Mouse (Mus musculus) CD8-positive naive resting alpha-beta T cell, adult 57 days (primary cell): Measurements from ENCODE around the gene Pml. TPM values are rescaled to one million over a fixed set of nuclear protein-coding genes. Genes with fewer than 3 reads are reported as not detected.

Experiments used
- total RNA-seq: library from RNA; stranded (reverse); gene quantifications from one replicate; pipeline ENCODE4 v1.2.4, GENCODE M21; 2023

Gene Pml
- total RNA-seq: 102 TPM

GRCm38 (mm10) chr9:58249592-58250192 lies at the start of gene Pml:
TSS of gene Pml (minus strand) at chr9:58249786.

GRCm38 (mm10) chr9:58253033-58253804 lies 3.6 kb upstream of the Pml start, which contains the start of gene Stoml1:
TSS of gene Stoml1 (plus strand) at chr9:58253164.

GRCm38 (mm10) chr9:58203516-58204447 lies 45.8 kb downstream of the Pml start, which contains the start of the genes Islr and Islr2:
TSS of gene Islr (minus strand) at chr9:58204306.
TSS of gene Islr2 (minus strand) at chr9:58204319.

Other genes with a start within 250 kb of the Pml start
- gene Cyp11a1, start 243.4 kb downstream of the Pml start, total RNA-seq: 0.18 TPM
- gene Stra6, start 186.0 kb downstream of the Pml start, total RNA-seq: not detected
- gene Ccdc33, start 131.0 kb downstream of the Pml start, total RNA-seq: not detected
- gene Islr, start 45.5 kb downstream of the Pml start, total RNA-seq: 0.55 TPM
- gene Islr2, start 45.5 kb downstream of the Pml start, total RNA-seq: 1.3 TPM
- 39.1 TPM for gene Stoml1, start 3.4 kb upstream of the Pml start, total RNA-seq
- not detected for gene Loxl1, start 63.4 kb upstream of the Pml start, total RNA-seq
- gene Tbc1d21, start 120.7 kb upstream of the Pml start, total RNA-seq: not detected
- not detected for gene Insyn1, start 238.8 kb upstream of the Pml start, total RNA-seq